Mouse (Mus musculus) neutrophil, adult 5-6 weeks (primary cell): ENCODE measurements around the gene Rrnad1. TPM values are rescaled to one million over a fixed set of nuclear protein-coding genes. Genes with fewer than 3 reads are reported as not detected.

Source experiments
- ATAC-seq: fragments of 151-379, 151-347 bp; 2 replicates; pipeline ENCODE4 v1.8.0; 2017; ENCODE audit warnings: mild to moderate bottlenecking, moderate TSS enrichment; ENCODE audit not compliant: insufficient number of reproducible peaks, poor library complexity, low FRiP score, severe bottlenecking; ENCODE audit errors: extremely low read depth
- total RNA-seq: library from RNA; stranded (forward); fragments of 200-1000 nt; gene quantifications from 2 replicates; pipeline ENCODE4 v1.2.3, GENCODE M21; 2017

Gene Rrnad1
- total RNA-seq = 27.9 and 37.2 TPM in 2 replicates

DNA sequence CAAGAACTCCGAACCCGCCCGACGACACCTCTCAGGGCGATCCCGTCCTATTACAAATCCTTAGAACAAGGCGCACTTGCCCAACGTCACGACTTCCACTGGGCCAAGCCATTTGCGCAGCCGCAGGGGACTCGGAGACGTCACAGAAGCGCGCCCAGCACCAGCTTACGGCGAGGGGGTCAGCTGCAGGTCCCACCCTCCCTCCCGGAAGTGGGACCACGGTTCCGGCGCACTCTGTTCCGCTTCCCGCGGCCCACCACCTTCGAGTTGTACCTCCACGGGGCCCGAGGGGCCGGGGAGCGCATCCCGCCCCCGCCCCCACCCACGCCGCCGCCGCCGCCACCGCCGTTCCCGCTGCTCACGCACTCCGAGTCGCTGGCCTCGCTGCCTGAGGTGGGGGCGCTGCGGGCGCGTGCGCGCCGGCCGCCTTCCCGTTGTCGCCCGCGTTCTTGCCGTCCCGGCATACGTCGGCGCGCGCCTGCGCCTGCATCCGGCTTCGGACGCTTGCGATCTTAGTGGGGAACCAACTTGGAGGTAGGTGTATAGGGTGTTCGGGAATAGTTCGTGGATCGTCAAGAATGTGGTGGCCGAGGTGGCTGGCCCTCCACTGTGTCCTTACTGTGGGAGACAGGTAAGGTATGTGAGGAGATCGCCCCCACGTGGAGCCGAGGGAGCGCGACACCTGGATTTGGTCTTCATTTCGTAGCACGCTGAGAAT is at the start of gene Rrnad1, which contains the start of gene Isg20l2:
Gene Rrnad1, minus strand, starts transcription at position 640 of the 718 bp plus-strand sequence.
Gene Isg20l2, plus strand, starts transcription at position 237 of the 718 bp plus-strand sequence.
- peak; percentile 90 for ATAC-seq

DNA sequence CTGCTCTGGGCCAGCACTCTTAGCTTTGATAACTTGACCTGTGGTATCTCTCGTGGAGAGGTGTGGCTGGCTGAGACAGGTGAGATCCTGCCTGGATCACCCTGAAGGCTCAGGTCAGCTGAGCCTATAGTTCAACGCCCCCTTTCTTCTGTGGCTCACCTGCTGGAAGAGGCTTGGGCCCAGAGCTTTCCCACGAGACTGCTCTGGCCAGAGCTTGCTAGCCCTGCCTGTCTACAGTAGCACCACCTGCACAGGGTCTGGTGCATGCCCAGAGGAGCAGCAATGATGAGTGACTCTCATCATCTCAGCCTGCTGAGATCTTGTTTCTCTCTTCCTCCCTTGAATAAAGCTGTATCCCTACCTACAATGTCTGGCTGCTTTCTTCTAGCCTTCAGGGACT is 49.6 kb upstream of the Rrnad1 start:
- ATAC-seq = no peak

DNA sequence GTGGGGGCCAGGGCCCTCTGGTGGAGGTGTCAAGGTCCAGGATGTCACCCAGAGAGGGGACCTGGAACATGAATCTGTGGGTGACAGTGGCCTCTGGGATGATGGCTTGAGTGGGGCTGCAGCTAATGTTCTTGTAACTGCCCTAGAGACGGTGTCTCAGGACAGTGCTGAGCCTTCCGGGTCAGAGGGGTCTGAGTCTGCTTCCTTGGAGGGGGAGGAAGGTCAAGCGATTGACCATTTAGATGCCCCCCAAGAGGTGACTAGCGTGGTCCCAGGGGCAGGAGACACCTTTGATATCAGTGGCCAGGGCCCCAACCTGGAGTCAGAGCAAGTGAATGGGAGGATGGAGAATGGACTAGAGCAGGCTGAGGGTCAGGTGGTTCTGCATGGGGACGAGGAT is 49.0 kb upstream of the Rrnad1 start:
- no peak for ATAC-seq

DNA sequence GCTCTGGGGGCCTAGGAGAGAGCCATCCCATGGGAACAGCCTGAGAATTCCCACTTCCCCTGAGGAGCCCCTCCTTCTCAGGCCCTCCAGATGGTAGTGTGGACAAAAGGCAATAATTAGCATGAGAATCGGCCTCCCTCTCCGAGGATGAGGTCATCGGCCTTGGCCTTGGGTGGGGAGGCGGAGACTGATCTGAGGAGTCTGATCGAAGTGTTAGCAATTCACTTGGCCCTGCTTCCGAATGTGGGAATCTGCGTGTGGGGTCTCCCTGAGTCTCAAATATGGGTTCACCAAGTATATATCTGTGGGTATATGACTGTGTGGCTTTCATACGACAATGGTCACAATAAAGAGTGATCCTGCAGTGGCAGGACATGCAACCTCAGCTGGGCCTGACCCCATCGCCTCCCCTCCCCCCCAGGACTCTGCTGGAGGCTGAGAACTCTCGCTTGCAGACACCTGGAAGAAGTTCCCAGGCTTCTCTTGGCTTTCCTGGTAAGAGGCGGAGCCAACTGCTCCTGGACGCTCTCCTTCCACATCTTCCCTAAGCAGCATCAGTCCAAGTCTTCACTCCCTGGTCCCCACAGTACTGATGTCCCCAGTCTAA is 44.0 kb upstream of the Rrnad1 start:
- ATAC-seq = no peak

DNA sequence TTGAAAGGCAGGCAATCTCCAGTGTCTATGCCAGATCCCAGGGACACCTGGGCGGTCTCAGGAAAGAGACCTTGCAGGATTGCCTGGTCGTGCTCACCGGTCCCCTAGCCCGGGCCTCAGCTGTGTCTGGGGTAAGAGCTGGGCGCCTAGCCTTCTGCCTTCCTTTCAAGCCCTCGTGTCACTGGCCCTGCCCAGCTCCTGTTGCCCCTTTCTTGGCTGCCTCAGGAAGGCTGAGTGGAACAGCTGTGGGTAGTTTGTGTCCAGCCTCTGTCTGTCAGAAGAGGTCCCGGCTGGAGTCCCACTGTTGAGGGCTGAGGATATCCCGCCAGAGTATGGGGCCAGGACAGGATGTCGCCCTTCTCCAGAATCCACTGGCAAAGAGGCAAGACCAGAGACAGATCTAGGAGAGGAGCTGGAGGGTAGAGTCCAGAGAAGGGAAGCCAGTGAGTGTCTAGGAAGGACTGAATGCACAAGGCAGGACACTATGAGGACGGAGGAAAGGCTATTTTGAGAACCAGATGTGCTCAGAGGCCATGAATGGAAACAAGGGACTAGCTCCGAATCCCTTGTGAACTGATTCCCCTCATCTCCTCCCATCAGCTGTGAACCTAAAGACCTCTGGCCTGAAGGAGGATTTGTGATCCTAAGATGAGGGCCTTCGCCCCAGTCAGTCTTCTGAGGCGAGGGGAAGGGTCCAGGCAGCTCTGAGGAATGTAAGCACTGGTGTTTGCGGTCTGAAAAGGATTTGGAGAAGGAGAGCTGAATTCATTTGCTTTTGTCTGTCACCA is 43.3 kb upstream of the Rrnad1 start:
- ATAC-seq = no peak

DNA sequence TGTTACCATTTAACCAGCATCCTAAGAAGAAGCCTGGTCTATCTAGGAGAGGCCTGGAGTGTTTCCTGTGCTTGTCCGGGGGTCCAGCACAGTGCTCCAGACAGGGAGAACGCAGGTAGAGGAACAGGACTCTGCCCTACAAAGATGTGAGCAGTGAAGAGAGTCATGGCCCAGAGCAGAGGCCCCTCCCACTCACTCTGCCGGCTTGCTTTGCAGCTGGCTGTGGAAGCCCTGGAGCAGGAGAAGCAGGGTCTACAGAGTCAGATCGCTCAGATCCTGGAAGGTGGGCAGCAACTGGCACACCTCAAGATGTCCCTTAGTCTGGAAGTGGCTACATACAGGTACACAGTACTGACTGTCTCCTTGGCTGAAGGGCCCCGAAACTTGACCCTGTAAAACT is 42.3 kb upstream of the Rrnad1 start:
- ATAC-seq = no peak

DNA sequence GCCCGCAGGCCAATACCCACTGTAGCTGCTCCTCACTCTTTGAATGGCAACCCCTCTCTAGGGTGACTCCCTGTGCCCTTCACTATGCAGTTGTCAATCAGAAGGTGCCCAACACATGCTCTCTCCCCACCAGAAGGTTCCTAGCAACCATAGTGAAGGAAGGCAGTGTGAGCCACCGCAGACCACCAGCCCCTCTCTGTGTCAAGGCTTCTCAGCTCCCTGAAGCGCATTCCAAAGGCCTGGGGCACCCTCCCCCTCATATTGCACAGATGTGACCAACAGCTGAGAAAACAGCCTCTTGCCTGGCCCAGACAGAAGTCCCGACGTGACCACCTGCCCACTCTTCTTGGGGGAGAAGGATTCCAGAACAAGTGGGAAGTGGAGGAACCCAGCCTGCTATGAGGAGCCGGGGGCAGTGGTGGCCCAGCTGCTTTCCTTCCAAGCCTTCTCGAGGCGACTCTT is 41.7 kb upstream of the Rrnad1 start:
- ATAC-seq = no peak

DNA sequence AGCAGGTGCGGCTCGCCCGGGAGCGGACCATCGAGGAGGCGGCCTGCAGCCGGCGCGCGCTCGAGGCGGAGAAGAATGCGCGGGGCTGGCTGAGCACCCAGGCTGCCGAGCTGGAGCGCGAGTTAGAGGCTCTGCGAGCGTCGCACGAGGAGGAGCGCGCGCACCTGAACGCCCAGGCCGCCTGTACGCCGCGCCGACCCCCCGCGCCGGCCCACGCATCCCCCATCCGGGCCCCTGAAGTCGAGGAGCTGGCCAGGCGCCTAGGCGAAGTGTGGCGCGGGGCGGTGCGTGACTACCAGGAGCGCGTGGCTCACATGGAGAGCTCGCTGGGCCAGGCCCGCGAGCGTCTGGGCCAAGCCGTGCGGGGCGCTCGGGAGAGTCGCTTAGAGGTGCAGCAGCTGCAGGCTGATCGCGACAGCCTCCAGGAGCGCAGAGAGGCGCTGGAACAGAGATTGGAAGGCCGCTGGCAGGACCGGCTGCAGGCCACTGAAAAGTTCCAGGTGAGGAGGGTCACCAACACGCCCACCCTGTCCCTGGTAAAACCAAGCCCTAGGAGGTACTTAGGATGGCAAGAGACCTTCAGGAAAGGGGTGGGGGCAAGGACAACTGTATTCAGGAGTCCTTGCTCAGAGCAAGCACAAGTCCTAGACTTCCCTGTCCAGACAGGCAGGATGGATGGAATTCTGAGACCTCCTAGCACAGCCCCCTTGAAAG is 41.1 kb upstream of the Rrnad1 start:
- ATAC-seq = no peak

DNA sequence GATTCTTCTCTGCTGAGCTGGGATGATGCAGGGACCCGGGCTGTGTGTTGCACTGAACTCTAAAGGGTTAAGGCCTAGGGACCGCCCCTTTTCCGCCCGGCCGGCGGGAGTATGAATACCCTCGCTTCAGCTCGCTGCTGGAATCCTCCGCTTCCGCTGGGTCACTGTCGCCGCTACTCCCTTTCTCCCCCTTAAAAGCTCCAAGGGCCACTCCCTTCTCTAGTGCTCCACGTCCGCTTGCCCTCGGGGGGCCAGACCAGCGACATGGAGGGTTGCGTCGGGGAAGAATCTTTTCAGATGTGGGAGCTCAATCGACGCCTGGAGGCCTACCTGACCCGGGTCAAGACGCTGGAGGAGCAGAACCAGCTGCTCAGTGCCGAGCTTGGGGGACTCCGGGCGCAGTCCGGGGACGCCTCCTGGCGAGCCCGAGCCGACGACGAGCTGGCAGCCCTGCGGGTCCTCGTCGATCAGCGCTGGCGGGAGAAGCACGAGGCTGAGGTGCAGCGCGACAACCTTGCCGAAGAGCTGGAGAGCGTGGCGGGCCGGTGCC is 40.5 kb upstream of the Rrnad1 start, which contains the start of gene Nes:
Gene Nes, plus strand, starts transcription at position 140 of the 550 bp plus-strand sequence.
- no peak for ATAC-seq

DNA sequence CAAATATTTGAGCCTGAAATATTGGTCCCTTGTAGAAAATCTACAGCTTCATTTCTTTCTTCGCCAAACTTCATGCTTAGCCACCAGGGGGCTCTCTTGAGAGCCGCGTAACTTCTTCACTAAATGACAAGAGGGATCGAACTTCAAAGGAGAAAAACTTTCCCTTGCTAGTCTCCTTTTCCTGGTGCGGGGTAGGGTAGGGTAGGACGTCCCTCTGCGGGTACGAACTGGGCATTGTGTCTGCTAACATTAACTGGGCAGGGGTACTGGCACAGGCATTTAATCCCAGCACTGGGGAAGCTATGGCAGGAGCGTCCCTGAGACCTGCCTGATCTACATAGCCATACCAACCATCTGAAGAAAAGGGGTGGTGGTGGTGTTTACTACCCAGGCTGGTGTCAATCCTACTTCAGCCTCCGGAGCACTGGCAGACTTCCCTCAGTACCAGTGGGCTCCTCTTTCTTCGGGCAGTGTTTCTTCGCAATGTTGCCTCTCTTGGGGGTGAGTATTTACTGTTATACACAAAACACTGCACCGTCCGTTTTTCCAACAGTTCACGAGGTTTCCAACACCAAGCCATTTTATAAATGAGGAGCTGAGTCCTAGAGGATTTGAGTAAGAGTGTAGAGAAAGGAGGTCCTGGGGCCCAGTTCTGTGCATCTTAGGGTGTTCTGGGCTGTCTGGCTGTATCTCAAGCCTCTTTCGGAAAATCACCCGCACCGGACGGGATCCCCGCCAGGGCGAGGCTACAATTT is 39.8 kb upstream of the Rrnad1 start:
- no peak for ATAC-seq

DNA sequence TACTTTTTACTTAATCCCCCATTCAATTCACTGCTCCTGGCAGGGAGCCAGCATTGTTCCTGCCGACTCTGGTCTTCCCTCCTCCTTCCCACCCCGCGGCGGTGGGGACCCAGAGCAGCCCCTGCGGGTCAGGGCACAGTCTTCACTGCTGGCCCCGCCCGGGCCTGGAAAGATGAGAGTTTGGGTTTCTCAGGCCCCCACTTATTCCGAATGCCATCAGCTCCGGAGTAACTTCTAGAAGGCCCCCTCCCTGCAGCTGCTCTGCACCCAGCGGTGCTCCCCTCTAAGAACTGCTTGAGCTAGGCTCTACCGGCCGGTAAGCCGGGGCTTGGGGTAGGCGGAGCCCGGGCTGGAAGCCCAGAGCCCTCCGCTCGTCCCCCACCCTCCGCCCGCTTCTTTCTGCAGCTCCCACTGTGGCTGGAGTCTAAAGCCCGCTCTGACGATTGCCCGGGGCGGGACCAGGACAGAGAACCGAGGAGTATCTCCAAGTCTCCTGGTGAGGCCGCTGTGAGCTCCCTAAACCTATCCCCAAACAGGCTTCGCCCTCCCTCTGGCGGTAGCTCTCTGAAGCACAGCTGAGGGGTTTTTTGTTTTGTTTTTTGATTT is 30.2 kb upstream of the Rrnad1 start:
- ATAC-seq = peak; percentile 71

DNA sequence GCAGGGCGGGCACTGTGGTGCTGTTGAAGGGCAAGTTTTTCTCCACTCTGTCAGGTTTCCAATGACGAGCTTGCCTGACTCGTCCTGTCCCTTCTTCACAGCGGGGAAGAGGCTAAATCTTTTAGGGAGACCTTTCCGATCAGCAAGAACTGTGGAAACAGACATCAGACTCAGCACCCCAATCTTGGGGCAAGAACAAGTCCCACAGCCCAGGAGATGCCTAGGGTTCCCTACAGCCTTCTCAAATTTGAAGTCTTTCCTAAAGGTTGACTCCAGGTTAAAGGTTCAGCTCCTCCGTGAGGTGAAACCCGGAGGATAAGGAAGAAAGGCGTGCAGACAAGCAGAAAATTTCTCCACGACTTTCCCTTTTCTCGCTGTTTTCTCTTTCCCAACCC is 29.7 kb upstream of the Rrnad1 start:
- no peak for ATAC-seq

DNA sequence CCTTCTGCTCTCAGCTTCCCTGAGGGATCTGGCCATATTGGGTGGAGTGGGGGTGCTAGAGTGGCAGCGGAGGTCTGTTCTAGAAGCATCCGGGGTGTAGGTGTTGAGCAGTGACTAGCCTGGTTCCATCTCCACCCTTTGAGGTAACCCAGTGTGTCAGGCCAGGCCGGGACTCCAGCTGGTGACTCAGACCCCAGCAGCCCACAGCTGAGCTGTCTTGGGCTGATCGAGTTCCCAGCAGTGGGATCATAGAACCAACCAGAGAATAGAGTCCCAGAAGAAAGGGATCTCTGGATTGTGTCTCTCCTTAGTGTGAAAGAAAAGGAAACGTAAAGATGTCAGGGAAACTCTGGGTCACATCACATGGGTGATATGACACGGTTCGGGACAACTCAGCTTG is 28.9 kb upstream of the Rrnad1 start:
- no peak for ATAC-seq

DNA sequence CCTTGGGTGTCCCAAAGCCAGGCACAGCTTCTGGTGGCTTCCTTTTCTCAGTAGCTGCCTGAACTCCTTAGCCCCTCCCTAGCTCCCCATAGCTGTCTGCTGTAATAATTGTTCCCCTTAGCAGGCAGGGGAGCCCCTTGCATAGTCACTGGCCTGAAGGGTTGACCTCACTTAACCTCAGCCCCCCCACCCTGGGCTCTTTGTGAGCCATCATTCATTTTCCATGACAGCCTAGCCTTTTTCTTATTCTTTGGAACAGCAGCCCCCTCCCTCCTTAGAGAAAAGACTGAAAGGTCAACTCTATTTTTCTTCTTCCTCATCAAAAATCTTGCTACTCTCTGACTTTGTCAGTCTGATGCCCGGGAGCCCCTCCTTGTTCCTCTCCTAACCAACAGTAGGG is 28.4 kb upstream of the Rrnad1 start:
- ATAC-seq = no peak

DNA sequence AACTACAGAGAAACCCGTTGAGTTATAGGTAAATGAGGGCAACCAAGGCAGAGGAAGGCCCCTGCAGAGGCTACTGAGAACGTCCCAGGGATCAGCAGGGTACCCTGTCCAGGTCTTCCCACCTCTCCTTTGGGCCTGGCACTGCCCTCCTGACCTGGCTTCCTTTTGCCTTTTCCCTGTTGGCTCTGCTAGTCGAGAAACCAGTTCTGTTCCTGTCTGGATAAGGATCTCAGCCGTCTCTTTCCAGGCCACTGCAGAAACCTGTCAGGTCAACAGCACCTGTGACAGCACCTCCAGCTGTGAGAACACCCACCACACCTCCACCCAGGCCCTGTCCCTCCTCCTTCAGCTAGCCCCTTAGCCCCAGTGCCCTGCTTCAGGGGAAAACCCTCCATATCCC is 28.0 kb upstream of the Rrnad1 start:
- ATAC-seq = no peak

DNA sequence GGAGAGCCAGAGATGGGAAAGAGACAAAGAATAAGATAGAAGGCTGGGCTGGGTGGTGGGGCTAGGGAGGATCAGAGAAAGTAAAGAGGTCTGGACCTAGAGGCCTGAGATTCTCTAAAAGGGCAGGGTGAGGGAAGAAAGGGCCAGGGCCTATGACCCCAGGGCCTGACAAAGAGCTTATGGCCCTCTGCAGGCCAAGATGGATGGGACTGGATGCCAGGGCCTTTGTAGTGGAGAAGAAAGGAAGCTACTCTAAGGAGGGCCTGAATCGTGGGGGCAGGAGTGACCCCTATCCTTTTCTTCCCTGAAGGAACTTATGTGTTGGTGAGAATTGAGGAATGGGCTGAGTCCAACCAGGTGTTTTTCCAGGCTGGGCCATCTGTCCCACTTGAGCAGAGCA is 27.5 kb upstream of the Rrnad1 start:
- no peak for ATAC-seq

DNA sequence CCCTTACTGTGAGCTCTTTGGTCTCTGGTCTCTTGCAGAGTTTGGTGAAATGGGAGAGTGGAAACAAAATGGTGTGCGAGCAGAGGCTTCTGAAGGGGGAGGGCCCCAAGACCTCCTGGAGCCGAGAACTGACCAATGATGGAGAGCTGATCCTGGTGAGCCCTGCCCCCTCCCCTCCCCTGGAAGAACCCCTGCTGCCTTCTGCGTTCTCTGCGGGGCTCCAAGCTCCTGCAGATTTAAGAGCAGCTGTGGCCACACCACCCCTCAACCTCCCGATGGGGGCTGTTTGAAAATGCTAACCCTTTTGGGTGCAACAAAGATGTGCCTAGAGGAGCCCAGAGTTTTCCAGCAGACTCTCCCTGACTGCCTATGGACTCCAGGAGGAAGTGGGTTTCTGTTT is 21.9 kb upstream of the Rrnad1 start:
- ATAC-seq = no peak

DNA sequence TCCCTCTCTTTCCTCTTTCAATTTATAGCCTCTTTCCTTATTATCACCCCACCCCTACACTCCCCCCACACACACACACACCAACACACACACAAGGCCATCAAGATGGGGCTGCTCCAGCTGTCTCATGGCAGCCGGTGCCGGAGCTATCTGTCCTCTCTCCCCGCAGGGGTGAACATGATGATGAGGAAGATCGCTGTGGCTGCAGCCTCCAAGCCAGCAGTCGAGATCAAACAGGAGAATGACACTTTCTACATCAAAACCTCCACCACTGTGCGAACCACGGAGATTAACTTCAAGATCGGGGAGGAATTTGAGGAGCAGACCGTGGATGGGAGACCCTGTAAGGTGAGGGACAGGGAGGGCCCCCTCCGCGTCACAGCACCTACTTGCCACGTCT is 21.4 kb upstream of the Rrnad1 start:
- no peak for ATAC-seq
